Mouse (Mus musculus) G1E (cell line): ENCODE data around the gene Slc5a4a. TPM values are rescaled to one million over a fixed set of nuclear protein-coding genes. Genes with fewer than 3 reads are reported as not detected.

Source experiments
- ATAC-seq: 2 replicates; pipeline ENCODE4 v1.8.0; 2016; ENCODE audit warnings: mild to moderate bottlenecking; ENCODE audit not compliant: insufficient number of reproducible peaks, poor library complexity, low FRiP score, severe bottlenecking; ENCODE audit errors: extremely low read depth
- DNase-seq: peaks from one replicate; pipeline ENCODE4 v3.0.0; 2012; ENCODE audit warnings: low spot score
- H3K27me3 ChIP-seq: 2 replicates; pipeline ENCODE4 v1.6.1; 2012; ENCODE audit warnings: mild to moderate bottlenecking, low read length, inconsistent platforms; ENCODE audit not compliant: insufficient read depth
- H3K36me3 ChIP-seq: replicated peaks from 2 replicates; pipeline ENCODE3; 2012; ENCODE audit warnings: mild to moderate bottlenecking, inconsistent platforms
- H3K4me1 ChIP-seq: 2 replicates; pipeline ENCODE4 v1.6.1; 2012; ENCODE audit warnings: low read depth, low read length, inconsistent platforms, mixed read lengths; ENCODE audit not compliant: insufficient read depth
- H3K4me3 ChIP-seq: 2 replicates; pipeline ENCODE4 v1.5.1; 2012; ENCODE audit warnings: low read depth, mild to moderate bottlenecking, inconsistent platforms, low read length, moderate library complexity, mixed read lengths
- H3K9me3 ChIP-seq: replicated peaks from 2 replicates; pipeline ENCODE4 v1.6.1; 2012; ENCODE audit warnings: inconsistent platforms
- CTCF ChIP-seq: IDR thresholded peaks from 2 replicates; pipeline ENCODE4 v1.5.1; 2012; ENCODE audit warnings: low read depth, low read length, inconsistent platforms, mixed read lengths
- GATA1 ChIP-seq: IDR thresholded peaks from 2 replicates; pipeline ENCODE4 v1.6.1; 2012; ENCODE audit warnings: borderline replicate concordance, low read length, inconsistent platforms, mixed read lengths
- GATA2 ChIP-seq: IDR thresholded peaks from 2 replicates; pipeline ENCODE4 v1.6.1; 2012; ENCODE audit warnings: low read depth, low read length, inconsistent platforms, borderline replicate concordance
- POLR2AphosphoS5 ChIP-seq: IDR thresholded peaks from 2 replicates; pipeline ENCODE4 v1.6.1; 2012; ENCODE audit warnings: low read depth, low read length, inconsistent platforms; ENCODE audit not compliant: insufficient replicate concordance
- TAL1 ChIP-seq: conservative IDR thresholded peaks from 2 replicates; pipeline ENCODE4 v1.6.1; 2012; ENCODE audit warnings: low read depth, low read length, inconsistent platforms, mixed read lengths
- polyA plus RNA-seq: library from polyadenylated mRNA; stranded (reverse); fragments of >175 nt; gene quantifications from 2 replicates; pipeline ENCODE4 v1.2.3, GENCODE M21; 2012
- total RNA-seq, 2 experiments: library from RNA; stranded (forward) in 1 of 2; stranded (reverse) in 1 of 2; fragments of 200-1000 nt in 1 of 2; fragments of >200 nt in 1 of 2; fragmentation: Nextera tagmentation in 1 of 2; gene quantifications; 2 replicates each; pipeline ENCODE4 v1.2.3; 2014 to 2017

Gene Slc5a4a
- total RNA-seq (2014; fragmentation: Nextera tagmentation) (not detected in 2 replicates), total RNA-seq (2017) (not detected in 2 replicates), polyA plus RNA-seq (not detected in 2 replicates)

GRCm38 (mm10) chr10:76147278-76147677, at the start of gene Slc5a4a:
Gene Slc5a4a (plus strand): TSS chr10:76147451.
- TF ChIP-seq GATA2 (no peak), CTCF (no peak), POLR2AphosphoS5 (no peak), TAL1 (no peak), GATA1 (no peak)
- no peaks in the 10 kb centered on the region for H3K27me3 ChIP-seq
- no peak within 1 kb of the TSS for H3K4me3 ChIP-seq
- H3K36me3 ChIP-seq, result no peaks in the 10 kb centered on the region
- H3K9me3 ChIP-seq, result no peaks in the 10 kb centered on the region
- no peak for DNase-seq
- ATAC-seq, result no peak
- no peaks in the 10 kb centered on the region for H3K4me1 ChIP-seq

GRCm38 (mm10) chr10:76110861-76111260, 36.4 kb upstream of the Slc5a4a start, which contains the start of gene Slc5a4b:
Gene Slc5a4b (minus strand): TSS chr10:76110961.
- TF ChIP-seq GATA1 (no peak), CTCF (no peak), TAL1 (no peak), GATA2 (no peak), POLR2AphosphoS5 (no peak)
- no peaks in the 10 kb centered on the region for H3K4me1 ChIP-seq
- H3K9me3 ChIP-seq, result no peaks in the 10 kb centered on the region
- H3K4me3 ChIP-seq, result no peak within 1 kb of the TSS
- ATAC-seq (no peak), DNase-seq (no peak)
- no peaks in the 10 kb centered on the region for H3K27me3 ChIP-seq
- no peaks in the 10 kb centered on the region for H3K36me3 ChIP-seq

- H3K9me3 ChIP-seq, result no peaks in the 10 kb centered on the region
- peaks cover 2% of the 10 kb centered on the region; the same call in 1 of the 2 replicates for H3K4me1 ChIP-seq
- H3K27me3 ChIP-seq, result no peaks in the 10 kb centered on the region
- ATAC-seq, result peak; percentile 22; the same call in 1 of the 2 replicates
- TF ChIP-seq POLR2AphosphoS5 (no peak), CTCF (peak; percentile 72), GATA1 (no peak), TAL1 (no peak), GATA2 (no peak)
- no peak overlapping the region for H3K4me3 ChIP-seq
- H3K36me3 ChIP-seq, result no peaks in the 10 kb centered on the region
- DNase-seq, result peak; percentile 48
These were observed 29.3 kb upstream of the Slc5a4a start for GRCm38 (mm10) chr10:76117966-76118365.

- ATAC-seq (no peak), DNase-seq (peak; percentile 16)
- no peaks in the 10 kb centered on the region for H3K27me3 ChIP-seq
- H3K36me3 ChIP-seq, result no peaks in the 10 kb centered on the region
- H3K4me1 ChIP-seq, result peaks cover 2% of the 10 kb centered on the region; the same call in 1 of the 2 replicates
- TF ChIP-seq TAL1 (no peak), CTCF (peak; percentile 72)
- H3K4me3 ChIP-seq, result no peak overlapping the region
- H3K9me3 ChIP-seq, result no peaks in the 10 kb centered on the region
These were observed 28.5 kb upstream of the Slc5a4a start for GRCm38 (mm10) chr10:76118741-76119140.

DNA sequence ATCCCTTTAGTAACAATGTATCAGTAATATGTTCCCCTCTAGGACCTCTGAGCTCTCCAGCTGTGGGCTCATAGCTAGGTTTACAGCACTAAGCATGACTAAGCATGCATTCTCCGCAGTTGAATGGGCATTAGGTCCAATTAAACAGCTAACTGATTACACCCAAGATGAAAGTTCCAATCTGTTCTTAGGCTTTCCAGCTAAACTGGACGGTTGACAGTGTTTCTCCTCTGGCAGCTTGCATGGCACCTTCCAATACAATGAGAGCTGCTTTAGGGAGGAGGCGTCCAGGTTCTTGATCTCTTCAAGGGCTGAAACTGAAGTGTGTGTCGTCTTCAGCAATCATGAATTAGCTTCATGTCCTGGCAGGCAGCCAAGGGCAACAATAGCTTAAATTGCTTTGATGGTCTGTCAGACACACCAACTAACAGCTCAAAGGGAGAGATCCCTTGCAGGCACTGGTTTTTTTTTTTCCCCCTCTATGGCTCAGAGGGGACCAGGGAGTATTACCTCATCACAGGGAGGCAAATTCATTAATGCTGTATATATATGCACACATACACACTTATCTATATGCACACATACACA, 27.0 kb upstream of the Slc5a4a start:
- Histone ChIP-seq H3K27me3 (no peaks in the 10 kb centered on the region), H3K4me3 (no peak overlapping the region), H3K36me3 (no peaks in the 10 kb centered on the region), H3K4me1 (peaks cover 2% of the 10 kb centered on the region; the same call in 1 of the 2 replicates), H3K9me3 (no peaks in the 10 kb centered on the region)
- ATAC-seq (no peak), DNase-seq (no peak)
- TF ChIP-seq POLR2AphosphoS5 (no peak), GATA2 (no peak), TAL1 (no peak)

DNA sequence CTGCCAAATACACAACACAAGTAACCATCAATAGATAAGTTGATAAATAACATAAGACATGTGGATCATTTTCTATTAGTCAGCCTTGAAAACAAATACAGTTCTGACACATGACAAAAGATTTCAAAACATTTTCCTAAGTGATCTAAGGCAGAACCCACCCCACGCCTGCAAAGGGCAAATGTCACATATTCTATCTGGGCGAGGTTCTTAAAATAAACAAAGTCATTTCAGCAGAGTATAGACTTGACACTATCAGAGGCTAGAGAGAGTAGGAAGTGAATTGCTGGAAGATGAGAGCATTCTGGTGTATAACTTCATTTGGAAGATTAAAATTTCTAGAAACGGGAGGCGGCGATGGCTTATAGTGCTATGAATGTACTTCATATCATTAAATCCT, 25.8 kb upstream of the Slc5a4a start:
- no peak for DNase-seq
- H3K4me3 ChIP-seq, result no peak overlapping the region
- H3K27me3 ChIP-seq, result no peaks in the 10 kb centered on the region
- ATAC-seq, result no peak
- TF ChIP-seq POLR2AphosphoS5 (no peak), GATA1 (no peak), GATA2 (no peak), CTCF (no peak), TAL1 (no peak)
- no peaks in the 10 kb centered on the region for H3K9me3 ChIP-seq
- H3K4me1 ChIP-seq, result peaks cover 2% of the 10 kb centered on the region; the same call in 1 of the 2 replicates
- no peaks in the 10 kb centered on the region for H3K36me3 ChIP-seq
